Comparison of ENCODE assay signal across 21 mouse cellular contexts in the genomic region with DNA sequence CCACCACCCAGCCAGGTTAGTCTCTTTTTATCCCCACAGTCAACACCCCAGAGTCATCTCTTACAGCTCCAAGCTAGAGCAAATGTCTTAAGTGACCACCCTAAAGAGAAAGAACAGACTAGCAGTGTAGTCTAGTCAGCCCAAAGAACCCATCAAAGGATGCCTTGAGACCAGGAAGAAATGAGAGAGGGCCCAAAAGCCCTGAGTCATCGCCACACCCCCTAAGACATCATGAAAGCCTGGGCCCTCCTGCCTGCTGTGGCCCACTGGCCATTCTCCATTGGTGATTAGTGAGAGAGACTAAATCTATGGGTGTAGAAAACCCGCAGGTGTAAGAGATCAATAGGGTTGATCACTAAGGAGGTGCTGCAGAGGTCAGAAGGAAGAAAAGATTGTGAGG. TPM values are rescaled to one million over a fixed set of nuclear protein-coding genes. Genes with fewer than 3 reads are reported as not detected.
DNase-seq lines count a peak whose midpoint lies in the region; TF ChIP-seq lines count a peak whose summit lies in the region.
"Had no signal": no experiment of that assay in that cellular context is flagged by ENCODE, and none has a peak within 500 bp of the region (broad histone marks: within the 10 kb centered on the region; RNA-seq: fewer than 3 reads in every experiment).

No protein-coding gene starts in this region.

- in situ Hi-C loops in ES-E14 (cut with MboI; ENCODE audit: low sequenced_read_pairs in 2 of 2, unreplicated experiment in 2 of 2), result no loop called here

- peak; percentile 81 for DNase-seq in heart, adult 11 months
- no peak for DNase-seq in heart, postnatal 25 days (ENCODE audit: low spot score)
- DNase-seq in 3T3-L1 (ENCODE audit: low read depth, low spot score), result peak; percentile 27
- no peak for DNase-seq in ES-E14 (ENCODE audit: low read depth, low spot score)
- peak; percentile 43 for DNase-seq in c-Kit-negative CD71-positive TER-119-positive erythroid progenitor cells, embryonic 14.5 days (ENCODE audit: low read depth, low spot score)
- DNase-seq in left cerebral cortex, adult 8-10 months (ENCODE audit: low spot score in 2 of 2), result no peak
- DNase-seq in thymus, postnatal 25 days, result no peak
- DNase-seq in kidney, adult 18-20 months, result no peak
- DNase-seq: adrenal gland, adult 8-10 months; adrenal gland, postnatal 36 days; cerebellum, adult 11-12 months; cerebellum, adult 9-11 months; gastrocnemius, adult 2 months; gastrocnemius, postnatal 36 days; heart, adult 18-20 months; heart, postnatal 10 days had no signal

- no peak overlapping the region for H3K9ac ChIP-seq in ES-E14 (ENCODE audit: insufficient read depth, low read depth, low read length, poor library complexity, severe bottlenecking)
- H3K9ac ChIP-seq: forebrain, embryonic 13.5 days; hindbrain, embryonic 14.5 days; intestine, embryonic 15.5 days had no signal

- no peaks in the 10 kb centered on the region for H3K36me3 ChIP-seq in ES-E14 (ENCODE audit: control insufficient read depth, insufficient read depth, low read length, poor library complexity, severe bottlenecking)
- H3K36me3 ChIP-seq: embryonic facial prominence, embryonic 10.5 days; heart, embryonic 10.5 days; intestine, embryonic 15.5 days had no signal

- intact Hi-C loops in heart, postnatal 25 days (cut with DNase I), result no loop called here

- peaks cover 13% of the 10 kb centered on the region in 2 experiments for H3K4me1 ChIP-seq in ES-E14 (ENCODE audit: control insufficient read depth in 2 of 2, insufficient read depth in 2 of 2, low read length in 2 of 2, poor library complexity in 1 of 2)

- no peak overlapping the region for H3K4me3 ChIP-seq in ES-E14 (ENCODE audit: insufficient read depth in 1 of 2, low read depth in 1 of 2, low read length in 2 of 2, poor library complexity in 1 of 2, severe bottlenecking in 1 of 2)
- H3K4me3 ChIP-seq: embryonic facial prominence, embryonic 10.5 days; forebrain, embryonic 13.5 days; gastrocnemius, adult 2 months; heart, embryonic 10.5 days; intestine, embryonic 15.5 days had no signal

- no peaks in the 10 kb centered on the region for H3K9me3 ChIP-seq in ES-E14 (ENCODE audit: control insufficient read depth, insufficient read depth, low read depth, low read length)
- H3K9me3 ChIP-seq: embryonic facial prominence, embryonic 10.5 days; forebrain, embryonic 13.5 days; heart, embryonic 10.5 days; intestine, embryonic 15.5 days had no signal

- H3K27ac ChIP-seq in ES-E14 (ENCODE audit: insufficient read depth, low read depth, low read length, poor library complexity, severe bottlenecking), result no peak overlapping the region
- H3K27ac ChIP-seq: embryonic facial prominence, embryonic 10.5 days; forebrain, embryonic 13.5 days; gastrocnemius, adult 2 months; heart, embryonic 10.5 days; hindbrain, embryonic 14.5 days; intestine, embryonic 15.5 days had no signal

TF ChIP-seq in ES-E14, 5 proteins besides CTCF, POLR2A, EP300 and RAD21:
- TF ChIP-seq CHD2 (IDR thresholded peaks at IDR 0.05; ENCODE audit: low read depth, low read length) (no peak), HCFC1 (IDR thresholded peaks at IDR 0.05; ENCODE audit: borderline replicate concordance, insufficient read depth, low read length) (no peak), ZC3H11A (IDR thresholded peaks at IDR 0.05; ENCODE audit: borderline replicate concordance, low read depth, low read length) (no peak), MAFK (IDR thresholded peaks at IDR 0.05; ENCODE audit: insufficient read depth, low read depth, low read length) (peak; percentile 74)
TF ChIP-seq in ES-E14: peak in this region for 1.

RNA-seq across cellular contexts. Expression of a gene that starts 2.4 kb away (rescaled TPM):
- 10 to 100 TPM; 30.4 to 32.7 TPM for total RNA-seq in heart, postnatal 25 days (2021)
- total RNA-seq in ES-E14 (2012; rRNA removed), result 19.6 and 27.3 TPM in 2 replicates
- total RNA-seq in left cerebral cortex, adult 8-10 months (2022), result 10 to 100 TPM; 54.2 to 61.5 (median 58.1) TPM

Comparison
In these comparisons a context has a peak if more than half of its experiments do, and no peak if none do; other contexts are left out.
1. DNase-seq: peak in heart, adult 11 months (single experiment), 3T3-L1 (single experiment) and c-Kit-negative CD71-positive TER-119-positive erythroid progenitor cells, embryonic 14.5 days (single experiment); none in heart, postnatal 25 days (single experiment), ES-E14 (single experiment), left cerebral cortex, adult 8-10 months (0 of 2), thymus, postnatal 25 days (single experiment) and kidney, adult 18-20 months (single experiment).